Mouse (Mus musculus) MEL (cell line): ENCODE results near the gene Rps6ka1. TPM values are rescaled to one million over a fixed set of nuclear protein-coding genes. Genes with fewer than 3 reads are reported as not detected.
A peak's percentile ranks its signal among the peaks of the same experiment; 100 is the strongest.

Experiments
- DNase-seq: peaks from one replicate; pipeline ENCODE4 v3.0.0; 2011; ENCODE audit warnings: low read depth, low spot score
- H3K27ac ChIP-seq: 2 replicates; pipeline ENCODE4 v1.5.1; 2012; ENCODE audit warnings: low read depth, mild to moderate bottlenecking, control low read depth, low read length, moderate library complexity; ENCODE audit not compliant: control insufficient read depth
- H3K27me3 ChIP-seq, 2 experiments: fragments of 150-350 bp in 1 of 2; sonication (generic) in 1 of 2; 2 replicates each; pipeline ENCODE4 v1.6.1; 2012; ENCODE audit warnings: low read length in 2 of 2, mild to moderate bottlenecking in 2 of 2, improper control_type of control experiment in 1 of 2, moderate library complexity in 1 of 2; ENCODE audit not compliant: insufficient read depth in 2 of 2, control insufficient read depth in 1 of 2
- H3K36me3 ChIP-seq, 2 experiments: 2 replicates each; pipeline ENCODE4 v1.6.1; 2012 to 2014; ENCODE audit warnings: low read length in 2 of 2, improper control_type of control experiment in 1 of 2, inconsistent platforms in 1 of 2, mild to moderate bottlenecking in 1 of 2; ENCODE audit not compliant: insufficient read depth in 2 of 2, control insufficient read depth in 1 of 2
- H3K4me1 ChIP-seq, 2 experiments: fragments of 150-350 bp in 1 of 2; sonication (generic) in 1 of 2; 2 replicates each; pipeline ENCODE4 v1.6.1; 2012; ENCODE audit warnings: low read length in 2 of 2, improper control_type of control experiment in 1 of 2, mild to moderate bottlenecking in 1 of 2; ENCODE audit not compliant: insufficient read depth in 2 of 2, control insufficient read depth in 1 of 2
- H3K4me3 ChIP-seq, 2 experiments: fragments of 150-350 bp in 1 of 2; sonication (generic) in 1 of 2; 2 replicates each; pipeline ENCODE4 v1.5.1; 2012; ENCODE audit warnings: low read depth in 2 of 2, low read length in 2 of 2, mild to moderate bottlenecking in 2 of 2, moderate library complexity in 2 of 2, control low read depth in 1 of 2, improper control_type of control experiment in 1 of 2; ENCODE audit not compliant: control insufficient read depth in 1 of 2, insufficient read depth in 1 of 2
- H3K79me2 ChIP-seq: 2 replicates; pipeline ENCODE4 v1.6.1; 2012; ENCODE audit warnings: mild to moderate bottlenecking, low read length, moderate library complexity; ENCODE audit not compliant: control insufficient read depth, poor library complexity, insufficient read depth
- H3K9ac ChIP-seq: 2 replicates; pipeline ENCODE4 v1.6.1; 2012; ENCODE audit warnings: low read depth, mild to moderate bottlenecking, control low read depth, low read length, moderate library complexity; ENCODE audit not compliant: control insufficient read depth, poor library complexity, severe bottlenecking
- H3K9me3 ChIP-seq: fragments of 150-350 bp; sonication (generic); replicated peaks from 2 replicates; pipeline ENCODE4 v1.6.1; 2012; ENCODE audit warnings: mild to moderate bottlenecking, low read length, improper control_type of control experiment, moderate library complexity; ENCODE audit not compliant: insufficient read depth
- CHD2 ChIP-seq: IDR thresholded peaks from 2 replicates; pipeline ENCODE4 v1.6.1; 2011; ENCODE audit warnings: low read length, improper control_type of control experiment
- CTCF ChIP-seq, 3 experiments: IDR thresholded peaks in 2 of 3; conservative IDR thresholded peaks in 1 of 3; 2 replicates each; pipeline ENCODE4 v1.5.1; 2011 to 2012; ENCODE audit warnings: low read length in 3 of 3, low read depth in 2 of 3, mild to moderate bottlenecking in 2 of 3, improper control_type of control experiment in 1 of 3, inconsistent platforms in 1 of 3, mixed read lengths in 1 of 3, moderate library complexity in 1 of 3; ENCODE audit not compliant: control insufficient read depth in 1 of 3, insufficient read depth in 1 of 3, poor library complexity in 1 of 3, severe bottlenecking in 1 of 3
- EP300 ChIP-seq, 2 experiments: IDR thresholded peaks; 2 replicates each; pipeline ENCODE4 v1.6.1; 2011; ENCODE audit warnings: improper control_type of control experiment in 2 of 2, low read length in 2 of 2, low read depth in 1 of 2, mild to moderate bottlenecking in 1 of 2
- GABPA ChIP-seq: IDR thresholded peaks from 2 replicates; pipeline ENCODE4 v1.6.1; 2012; ENCODE audit warnings: low read depth, mild to moderate bottlenecking, inconsistent platforms, low read length, improper control_type of control experiment, moderate library complexity
- GATA1 ChIP-seq: IDR thresholded peaks from 2 replicates; pipeline ENCODE4 v1.6.1; 2011; ENCODE audit warnings: low read depth, low read length, improper control_type of control experiment
- HCFC1 ChIP-seq: IDR thresholded peaks from 2 replicates; pipeline ENCODE4 v1.6.1; 2012; ENCODE audit warnings: low read depth, mild to moderate bottlenecking, inconsistent platforms, low read length, improper control_type of control experiment, moderate library complexity
- KAT2A ChIP-seq: conservative IDR thresholded peaks from 2 replicates; pipeline ENCODE4 v1.6.1; 2012; ENCODE audit warnings: low read depth, low read length, improper control_type of control experiment, inconsistent platforms
- MEF2A ChIP-seq: IDR thresholded peaks from 2 replicates; pipeline ENCODE4 v1.6.1; 2014; ENCODE audit warnings: low read depth, mild to moderate bottlenecking, inconsistent platforms, low read length, improper control_type of control experiment; ENCODE audit not compliant: poor library complexity, insufficient replicate concordance, severe bottlenecking; ENCODE audit errors: extremely low read depth
- MXI1 ChIP-seq: IDR thresholded peaks from 2 replicates; pipeline ENCODE4 v1.6.1; 2011; ENCODE audit warnings: mild to moderate bottlenecking, low read depth, low read length, improper control_type of control experiment
- MYB ChIP-seq: IDR thresholded peaks from 2 replicates; pipeline ENCODE4 v1.6.1; 2011; ENCODE audit warnings: mild to moderate bottlenecking, low read depth, low read length, improper control_type of control experiment
- POLR2A ChIP-seq, 2 experiments: IDR thresholded peaks; 2 replicates each; pipeline ENCODE4 v1.6.1; 2011 to 2012; ENCODE audit warnings: low read length in 2 of 2, mild to moderate bottlenecking in 2 of 2, control low read depth in 1 of 2, improper control_type of control experiment in 1 of 2, low read depth in 1 of 2, moderate library complexity in 1 of 2; ENCODE audit not compliant: control insufficient read depth in 1 of 2, insufficient read depth in 1 of 2, poor library complexity in 1 of 2
- RAD21 ChIP-seq: IDR thresholded peaks from 2 replicates; pipeline ENCODE4 v1.6.1; 2011; ENCODE audit warnings: mild to moderate bottlenecking, low read depth, low read length, improper control_type of control experiment
- RCOR1 ChIP-seq: IDR thresholded peaks from 2 replicates; pipeline ENCODE4 v1.6.1; 2012; ENCODE audit warnings: low read depth, mild to moderate bottlenecking, inconsistent platforms, low read length, improper control_type of control experiment
- ZC3H11A ChIP-seq: IDR thresholded peaks from 2 replicates; pipeline ENCODE4 v1.6.1; 2012; ENCODE audit warnings: low read depth, mild to moderate bottlenecking, inconsistent platforms, low read length, improper control_type of control experiment
- ZKSCAN1 ChIP-seq: IDR thresholded peaks from 2 replicates; pipeline ENCODE4 v1.6.1; 2012; ENCODE audit warnings: low read depth, mild to moderate bottlenecking, inconsistent platforms, low read length, improper control_type of control experiment, moderate library complexity
- polyA plus RNA-seq, 2 experiments: library from polyadenylated mRNA; stranded (reverse) in 1 of 2; unstranded in 1 of 2; fragments of >175 nt in 1 of 2; fragments of >200 nt in 1 of 2; gene quantifications; 2 replicates each; pipeline versions ENCODE4 v1.2.1 to v1.2.4; 2012; ENCODE audit warnings: low replicate concordance in 2 of 2, low read depth in 1 of 2; ENCODE audit not compliant: insufficient read length in 2 of 2, insufficient read depth in 1 of 2, missing spikeins in 1 of 2
- total RNA-seq: library from RNA; depleted of rRNA; stranded (reverse); fragments of 300-350 nt; gene quantifications from 2 replicates; pipeline ENCODE4 v1.2.3, GENCODE M21; 2012

The Rps6ka1 gene
- total and polyA plus RNA-seq, 3 experiments, result 45.3 to 68.9 TPM; not detected in 1

- TF ChIP-seq MXI1 (peak; percentile 47; the same call in 1 of the 2 replicates), POLR2A (IDR thresholded peaks at IDR 0.05; ENCODE audit: control insufficient read depth in 1 of 2, insufficient read depth in 1 of 2, low read depth in 1 of 2, low read length in 2 of 2, poor library complexity in 1 of 2) (peak in 1 of 2 experiments; percentile 39; a peak in 1 of 4 replicates), HCFC1 (no peak), RCOR1 (peak; percentile 85), EP300 (IDR thresholded peaks at IDR 0.05; ENCODE audit: low read depth in 1 of 2, low read length in 2 of 2) (peak in 1 of 2 experiments; percentile 26; a peak in 2 of 4 replicates), ZC3H11A (no peak), RAD21 (no peak), ZKSCAN1 (no peak), KAT2A (no peak), CHD2 (no peak), MYB (no peak), GABPA (no peak), GATA1 (no peak; the same call in 1 of the 2 replicates)
Measured at GRCm38 (mm10) chr4:133879145-133879902, 8.3 kb downstream of the Rps6ka1 start (continued).

DNA sequence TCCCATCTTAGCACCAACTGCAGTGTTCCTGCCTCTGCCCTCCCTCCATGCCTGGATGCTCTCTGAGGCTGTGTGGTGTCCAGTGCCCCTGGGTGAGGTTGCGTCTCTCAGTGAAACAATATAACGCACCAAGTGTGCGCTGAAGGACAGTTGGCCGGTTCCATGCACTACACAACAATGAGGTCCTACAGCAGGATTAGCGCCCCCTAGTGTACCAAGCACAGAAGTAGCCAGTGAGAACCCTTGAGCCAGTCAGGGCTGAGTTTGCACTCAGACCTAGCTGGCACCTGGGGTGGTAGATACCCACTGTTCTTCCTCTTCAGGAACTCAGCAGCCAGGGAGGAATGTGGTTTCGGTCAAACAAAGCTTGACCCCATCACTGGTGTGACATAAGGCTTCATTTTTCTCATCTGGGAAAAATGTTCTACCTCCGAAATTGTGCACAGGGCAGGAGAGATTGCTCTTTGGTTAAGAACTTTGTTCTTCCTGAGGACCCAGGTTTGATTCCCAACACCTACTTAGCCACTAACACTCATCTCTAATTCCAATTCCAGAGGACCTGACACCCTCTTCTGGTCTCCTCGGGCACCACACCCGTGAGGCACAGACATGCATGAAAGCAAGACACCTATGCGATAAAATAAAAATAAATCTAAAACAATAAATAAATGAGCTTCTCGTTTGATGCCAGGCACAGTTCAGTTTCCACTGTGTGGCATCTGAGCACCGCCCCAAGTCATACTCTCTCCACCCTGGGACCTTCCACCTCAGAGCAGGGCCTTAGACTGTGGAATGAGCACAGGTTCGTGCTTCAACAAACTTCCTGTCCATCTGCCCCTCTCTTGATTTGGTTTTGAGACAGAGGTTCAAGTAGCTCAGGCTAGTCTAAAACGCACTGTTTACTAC lies 9.5 kb downstream of the Rps6ka1 start:
- TF ChIP-seq CTCF (IDR thresholded peaks at IDR 0.05 in 2 of 3, conservative IDR thresholded peaks at IDR 0.05 in 1 of 3; ENCODE audit: control insufficient read depth in 1 of 3, insufficient read depth in 1 of 3, low read depth in 2 of 3, low read length in 3 of 3, poor library complexity in 1 of 3, severe bottlenecking in 1 of 3), result peak; percentile 77 to 90 (median 78)
- TF ChIP-seq MEF2A, result no peak
- TF ChIP-seq RAD21, result peak; percentile 6
- H3K27ac ChIP-seq, result peak overlapping the region; percentile 88
- no peaks in the 10 kb centered on the region for H3K27me3 ChIP-seq
- H3K9me3 ChIP-seq, result no peaks in the 10 kb centered on the region
- peaks cover 0 to 21% of the 10 kb centered on the region in 2 experiments; a peak in 2 of 4 replicates for H3K36me3 ChIP-seq
- no peak overlapping the region for H3K4me3 ChIP-seq
- H3K79me2 ChIP-seq, result no peaks in the 10 kb centered on the region; the same call in 1 of the 2 replicates
- H3K4me1 ChIP-seq, result peaks cover 5 to 33% of the 10 kb centered on the region in 2 experiments; a peak in 3 of 4 replicates
- peak; percentile 75 for DNase-seq
- H3K9ac ChIP-seq, result peak overlapping the region; percentile 51
